Comparison of ENCODE assay signal across 8 mouse cellular contexts in genomic region chr4:34886490-34887111, GRCm38 (mm10). TPM values are rescaled to one million over a fixed set of nuclear protein-coding genes. Genes with fewer than 3 reads are reported as not detected.
DNase-seq lines count a peak whose midpoint lies in the region; ATAC-seq lines count a peak whose summit lies in the region.

No protein-coding gene starts in this region.

- H3K9ac ChIP-seq in hindbrain, embryonic 12.5 days: peak overlapping the region; percentile 78

- H3K4me1 ChIP-seq in hindbrain, embryonic 12.5 days: peaks cover 15% of the 10 kb centered on the region

- H3K36me3 ChIP-seq in hindbrain, embryonic 12.5 days: no peaks in the 10 kb centered on the region

- peak; percentile 74 for ATAC-seq in hindbrain, embryonic 12.5 days (ENCODE audit: low FRiP score)

- WGBS in hindbrain, embryonic 12.5 days: 0% methylated on average over 48 of the region's 48 CpGs

- H3K27me3 ChIP-seq in hindbrain, embryonic 12.5 days: peaks cover 29% of the 10 kb centered on the region

- peak; percentile 83 for DNase-seq in NIH3T3 (ENCODE audit: low read depth)
- DNase-seq in cerebellum, postnatal 10 days: peak; percentile 84 to 87
- peak; percentile 71 to 75 for DNase-seq in frontal cortex, postnatal 10 days (ENCODE audit: low spot score in 2 of 2)
- peak; percentile 57 to 59 for DNase-seq in layer of hippocampus, postnatal 25 days (ENCODE audit: extremely low spot score in 1 of 2, low spot score in 1 of 2)
- DNase-seq in lung, postnatal 14 days: peak; percentile 82
- DNase-seq in ovary, postnatal 36 days (ENCODE audit: low spot score): peak; percentile 83
- DNase-seq in thymus, postnatal 14 days: peak; percentile 86

- no peaks in the 10 kb centered on the region for H3K9me3 ChIP-seq in hindbrain, embryonic 12.5 days (replicated peaks)

- peak overlapping the region; percentile 65 for H3K4me3 ChIP-seq in hindbrain, embryonic 12.5 days

- H3K27ac ChIP-seq in hindbrain, embryonic 12.5 days: peak overlapping the region; percentile 94

- peak overlapping the region; percentile 76 for H3K4me2 ChIP-seq in hindbrain, embryonic 12.5 days (replicated peaks)

RNA-seq across cellular contexts. Expression of gene Zfp292, which starts 3.8 kb away (rescaled TPM):
- polyA plus RNA-seq in hindbrain, embryonic 12.5 days (2016; fragmentation: Nextera tagmentation; extraction: Ambion mirVana): 39.2 and 43.0 TPM in 2 replicates
- total RNA-seq in layer of hippocampus, postnatal 25 days (2021): 10 to 100 TPM; 23.8 to 26.0 TPM

RNA-seq across cellular contexts. Expression of gene Cga, which starts 7.0 kb away (rescaled TPM):
- polyA plus RNA-seq in hindbrain, embryonic 12.5 days (2016; fragmentation: Nextera tagmentation; extraction: Ambion mirVana): 0.56 and 1.1 TPM in 2 replicates
- not detected for total RNA-seq in layer of hippocampus, postnatal 25 days (2021)

Comparison
In these comparisons a context has a peak if more than half of its experiments do, and no peak if none do; other contexts are left out.
1. Peak in every context shown above with its lines: DNase-seq, ATAC-seq, H3K4me3 ChIP-seq and H3K27ac ChIP-seq.